Mouse (Mus musculus): ENCODE results near the gene Reg4. TPM values are rescaled to one million over a fixed set of nuclear protein-coding genes. Genes with fewer than 3 reads are reported as not detected.

The Reg4 gene
- total RNA-seq (2023) = not detected

GRCm38 (mm10) chr3:98221856-98222255 is at the start of gene Reg4:
Gene Reg4 (plus strand): TSS chr3:98222156.

GRCm38 (mm10) chr3:98280204-98280932 is 58.4 kb downstream of the Reg4 start, which contains the start of gene Hmgcs2:
Gene Hmgcs2 (plus strand): TSS chr3:98280435.

Other genes starting within 250 kb of the Reg4 start
- gene Notch2, start 208.6 kb upstream of the Reg4 start, total RNA-seq (2023) = 100 to 1,000 TPM; 233 to 282 TPM
- gene Adam30, start 61.5 kb upstream of the Reg4 start, total RNA-seq (2023) = 1 to 10 TPM in 1 of 2 experiments, under 1 TPM in 1; 0.75 to 1.8 TPM
- gene Hmgcs2, start 58.3 kb downstream of the Reg4 start, total RNA-seq (2023) = under 1 TPM; 0.26 to 0.35 TPM
- gene Phgdh, start 117.8 kb downstream of the Reg4 start, total RNA-seq (2023) = 10 to 100 TPM; 13.3 TPM
- gene Zfp697, start 160.3 kb downstream of the Reg4 start, total RNA-seq (2023) = under 1 TPM; 0.15 to 0.46 TPM
- gene Gm4450, start 235.0 kb downstream of the Reg4 start, total RNA-seq (2023) = not detected